Mouse (Mus musculus) testis, postnatal 10 days (tissue): ENCODE data around the gene Mmp28.

ENCODE experiments used
- DNase-seq: peaks from one replicate; pipeline ENCODE4 v3.0.0; 2021; ENCODE audit warnings: low spot score

Gene Mmp28

GRCm38 (mm10) chr11:83403787-83404186 lies 59.1 kb downstream of the Mmp28 start:
- DNase-seq, result no peak

- DNase-seq, result no peak
These were observed 64.1 kb downstream of the Mmp28 start for GRCm38 (mm10) chr11:83398724-83399123.

GRCm38 (mm10) chr11:83397626-83398025 lies 65.2 kb downstream of the Mmp28 start:
- DNase-seq, result no peak

GRCm38 (mm10) chr11:83394802-83395439 lies 68.0 kb downstream of the Mmp28 start:
- DNase-seq, result no peak

GRCm38 (mm10) chr11:83393062-83393461 lies 69.8 kb downstream of the Mmp28 start:
- no peak for DNase-seq
